In the genomic region with DNA sequence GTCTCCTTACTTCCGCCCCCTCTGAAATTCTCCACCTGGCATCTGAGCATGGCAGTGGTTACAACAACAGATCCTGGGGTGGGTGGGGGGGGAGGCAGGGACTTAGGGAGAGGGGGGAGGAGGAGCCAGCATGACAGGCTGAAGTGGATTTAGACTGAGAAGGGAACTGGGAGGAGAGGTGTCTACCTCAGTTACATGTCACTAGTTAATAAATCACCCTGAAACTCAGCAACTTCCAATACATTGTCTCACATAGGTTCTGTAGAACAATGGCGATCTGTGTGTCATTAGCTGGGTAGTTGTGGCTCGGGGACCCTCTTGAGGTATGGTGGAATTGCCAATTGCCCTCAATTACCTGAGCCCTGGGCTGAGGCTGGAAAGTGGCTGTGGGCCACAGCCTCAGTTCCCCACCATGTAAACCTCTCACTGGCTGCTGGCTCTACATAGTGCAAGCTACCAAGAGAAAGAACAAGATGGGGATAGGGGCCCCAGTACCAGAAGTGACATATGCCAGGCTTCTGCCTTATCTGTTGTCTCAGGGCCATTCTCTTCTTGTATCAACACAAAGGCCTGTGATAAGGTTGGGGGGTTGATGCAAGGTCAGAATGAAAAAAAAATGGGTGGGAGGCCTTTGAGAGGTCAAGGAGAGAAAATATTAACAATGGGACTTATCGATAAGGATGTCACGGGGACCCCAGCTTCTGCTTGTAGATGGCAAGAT, we compare ENCODE assay signal across 23 mouse cellular contexts. TPM values are rescaled to one million over a fixed set of nuclear protein-coding genes. Genes with fewer than 3 reads are reported as not detected.
A peak's percentile ranks its signal among the peaks of the same experiment; 100 is the strongest.
DNase-seq lines count a peak whose midpoint lies in the region; ATAC-seq and TF ChIP-seq lines count a peak whose summit lies in the region.
"Had no signal": no experiment of that assay in that cellular context is flagged by ENCODE, and none has a peak within 500 bp of the region (broad histone marks: within the 10 kb centered on the region; RNA-seq: fewer than 3 reads in every experiment).

No protein-coding gene starts in this region.

- 53% methylated on average over 5 of the region's 5 CpGs for WGBS in heart, embryonic 10.5 days
- 71% methylated on average over 5 of the region's 5 CpGs for WGBS in kidney, embryonic 16.5 days
- WGBS in intestine, postnatal 0 days: 38% methylated on average over 5 of the region's 5 CpGs
- WGBS in small intestine, adult 2 months: 57% methylated on average over 5 of the region's 5 CpGs

- no peaks in the 10 kb centered on the region for H3K9me3 ChIP-seq in heart, embryonic 10.5 days
- H3K9me3 ChIP-seq in kidney, embryonic 16.5 days (ENCODE audit: low read length): no peaks in the 10 kb centered on the region
- no peaks in the 10 kb centered on the region for H3K9me3 ChIP-seq in intestine, postnatal 0 days (ENCODE audit: control insufficient read depth)
- H3K9me3 ChIP-seq: embryonic facial prominence, embryonic 13.5 days; limb, embryonic 10.5 days; megakaryocyte, embryonic 14.5 days had no signal

- H3K36me3 ChIP-seq in heart, embryonic 10.5 days: no peaks in the 10 kb centered on the region
- H3K36me3 ChIP-seq in kidney, embryonic 16.5 days (ENCODE audit: insufficient read depth, low read length): no peaks in the 10 kb centered on the region
- H3K36me3 ChIP-seq in intestine, postnatal 0 days (ENCODE audit: control insufficient read depth, insufficient read depth): no peaks in the 10 kb centered on the region
- H3K36me3 ChIP-seq in small intestine, adult 2 months (ENCODE audit: control insufficient read depth, insufficient read depth, low read length): no peaks in the 10 kb centered on the region
- H3K36me3 ChIP-seq: embryonic facial prominence, embryonic 13.5 days; limb, embryonic 10.5 days had no signal

- H3K4me3 ChIP-seq in heart, embryonic 10.5 days: no peak overlapping the region; the same call in 1 of the 2 replicates
- no peak overlapping the region for H3K4me3 ChIP-seq in kidney, embryonic 16.5 days (ENCODE audit: low read length)
- H3K4me3 ChIP-seq in intestine, postnatal 0 days (ENCODE audit: low read depth, low read length): no peak overlapping the region
- H3K4me3 ChIP-seq in small intestine, adult 2 months (ENCODE audit: low read depth, low read length): no peak overlapping the region
- H3K4me3 ChIP-seq: embryonic facial prominence, embryonic 13.5 days; limb, embryonic 10.5 days; megakaryocyte, embryonic 14.5 days had no signal

- H3K27ac ChIP-seq in heart, embryonic 10.5 days: peak overlapping the region; percentile 53
- H3K27ac ChIP-seq in kidney, embryonic 16.5 days (ENCODE audit: low read length): no peak overlapping the region
- H3K27ac ChIP-seq in intestine, postnatal 0 days (ENCODE audit: low read depth, low read length): no peak overlapping the region
- peak overlapping the region; percentile 5; the same call in 1 of the 2 replicates for H3K27ac ChIP-seq in small intestine, adult 2 months (ENCODE audit: insufficient read depth, low read depth, low read length)
- H3K27ac ChIP-seq: embryonic facial prominence, embryonic 13.5 days; limb, embryonic 10.5 days had no signal

- intact Hi-C loops in heart, postnatal 36 days (cut with DNase I): no loop called here

- H3K4me2 ChIP-seq in kidney, embryonic 16.5 days (replicated peaks; ENCODE audit: low read depth, low read length): no peak overlapping the region
- no peak overlapping the region for H3K4me2 ChIP-seq in intestine, postnatal 0 days (replicated peaks; ENCODE audit: low read depth)
- H3K4me2 ChIP-seq: embryonic facial prominence, embryonic 13.5 days had no signal

- H3K27me3 ChIP-seq in heart, embryonic 10.5 days (ENCODE audit: insufficient read depth, poor library complexity, severe bottlenecking): peaks cover 29% of the 10 kb centered on the region
- 0 out of 2 replicates have a peak, but pooled peaks cover 6% of the 10 kb centered on the region for H3K27me3 ChIP-seq in kidney, embryonic 16.5 days (ENCODE audit: insufficient read depth, low read length)
- no peaks in the 10 kb centered on the region for H3K27me3 ChIP-seq in intestine, postnatal 0 days (replicated peaks; ENCODE audit: control insufficient read depth, insufficient read depth, low read length)
- H3K27me3 ChIP-seq in small intestine, adult 2 months (ENCODE audit: control insufficient read depth, insufficient read depth, low read length): no peaks in the 10 kb centered on the region

- peaks cover 47% of the 10 kb centered on the region for H3K4me1 ChIP-seq in heart, embryonic 10.5 days
- H3K4me1 ChIP-seq in kidney, embryonic 16.5 days (ENCODE audit: insufficient read depth, low read length): peaks cover under 1% of the 10 kb centered on the region; the same call in 1 of the 2 replicates
- peaks cover 2% of the 10 kb centered on the region; the same call in 1 of the 2 replicates for H3K4me1 ChIP-seq in intestine, postnatal 0 days (replicated peaks; ENCODE audit: control insufficient read depth, insufficient read depth, low read length)
- H3K4me1 ChIP-seq in small intestine, adult 2 months (ENCODE audit: control insufficient read depth, insufficient read depth, insufficient read length, low read length): peaks cover 21% of the 10 kb centered on the region

- TF ChIP-seq POLR2A in small intestine, adult 2 months (IDR thresholded peaks at IDR 0.05; ENCODE audit: low read depth, low read length): no peak

- no peak overlapping the region for H3K9ac ChIP-seq in kidney, embryonic 16.5 days (replicated peaks; ENCODE audit: low read length)
- no peak overlapping the region for H3K9ac ChIP-seq in intestine, postnatal 0 days (ENCODE audit: low read depth, low read length)
- H3K9ac ChIP-seq: embryonic facial prominence, embryonic 13.5 days had no signal

- no peak for DNase-seq in heart, embryonic 10.5 days (ENCODE audit: low spot score)
- no peak for DNase-seq in heart, postnatal 36 days
- no peak for DNase-seq in kidney, adult 9 months
- no peak for DNase-seq in retina, embryonic 14.5 days (ENCODE audit: low spot score)
- DNase-seq: adrenal gland, postnatal 14 days; cerebellum, postnatal 10 days; heart, postnatal 14 days; kidney, adult 2 months; kidney, postnatal 36 days; lung, adult 18-20 months; lung, postnatal 14 days; right cerebral cortex, postnatal 4 days had no signal

- ATAC-seq in kidney, embryonic 16.5 days (ENCODE audit: low FRiP score, low TSS enrichment): 0 out of 2 replicates have a peak, but pooled peaks have one; percentile 46
- ATAC-seq in intestine, postnatal 0 days: peak; percentile 14; the same call in 1 of the 2 replicates
- no peak for ATAC-seq in monocyte, adult 5-6 weeks (replicated peaks; ENCODE audit: insufficient number of reproducible peaks, low FRiP score, low TSS enrichment, poor library complexity, severe bottlenecking)
- ATAC-seq: CD4-positive, CD25-positive, alpha-beta regulatory T cell, adult 4 months; forebrain, embryonic 16.5 days; hindbrain, embryonic 16.5 days; midbrain, embryonic 16.5 days had no signal

- TF ChIP-seq CTCF in intestine, postnatal 0 days (IDR thresholded peaks at IDR 0.05; ENCODE audit: low read depth): no peak
- no peak for TF ChIP-seq CTCF in small intestine, adult 2 months (IDR thresholded peaks at IDR 0.05; ENCODE audit: extremely low read depth, insufficient read length, insufficient replicate concordance, low read depth, low read length)

RNA-seq across cellular contexts. Expression of a gene that starts 5.6 kb away (rescaled TPM):
- polyA plus RNA-seq in heart, embryonic 10.5 days (2016; fragmentation: Nextera tagmentation; extraction: Ambion mirVana): 0.11 and 0.31 TPM in 2 replicates
- total RNA-seq in heart, postnatal 36 days (2021): not detected
- polyA plus RNA-seq in kidney, embryonic 16.5 days (2015; fragmentation: Nextera tagmentation; extraction: Ambion mirVana): 0.27 and 0.37 TPM in 2 replicates
- 3.6 and 4.2 TPM in 2 replicates for polyA plus RNA-seq in intestine, postnatal 0 days (2015; fragmentation: Nextera tagmentation; extraction: Ambion mirVana)
- polyA plus RNA-seq in small intestine, adult 2 months (2012; rRNA removed): 3.7 and 9.4 TPM in 2 replicates
- 1.3 TPM in 1 of 3 replicates, not detected in the others for total RNA-seq in monocyte, adult 5-6 weeks (2017)
- total RNA-seq: adrenal gland, postnatal 14 days had no signal
- polyA plus RNA-seq: CD4-positive, CD25-positive, alpha-beta regulatory T cell, adult 4 months had no signal

RNA-seq across cellular contexts. Expression of a gene that starts 5.6 kb away (rescaled TPM):
- 35.3 and 47.9 TPM in 2 replicates for polyA plus RNA-seq in heart, embryonic 10.5 days (2016; fragmentation: Nextera tagmentation; extraction: Ambion mirVana)
- total RNA-seq in heart, postnatal 36 days (2021): 10 to 100 TPM; 19.1 to 21.1 TPM
- polyA plus RNA-seq in kidney, embryonic 16.5 days (2015; fragmentation: Nextera tagmentation; extraction: Ambion mirVana): 39.8 and 43.1 TPM in 2 replicates
- polyA plus RNA-seq in intestine, postnatal 0 days (2015; fragmentation: Nextera tagmentation; extraction: Ambion mirVana): 21.6 and 21.8 TPM in 2 replicates
- polyA plus RNA-seq in small intestine, adult 2 months (2012; rRNA removed): 13.4 and 20.9 TPM in 2 replicates
- total RNA-seq in monocyte, adult 5-6 weeks (2017): 25.5 to 34.2 TPM (median 27.4 TPM) in 3 replicates

RNA-seq across cellular contexts. Expression of a gene that starts 22.1 kb away (rescaled TPM):
- polyA plus RNA-seq in heart, embryonic 10.5 days (2016; fragmentation: Nextera tagmentation; extraction: Ambion mirVana): 86.9 and 98.4 TPM in 2 replicates
- total RNA-seq in heart, postnatal 36 days (2021): 10 to 100 TPM; 39.7 to 41.3 TPM
- 131 TPM in 2 replicates for polyA plus RNA-seq in kidney, embryonic 16.5 days (2015; fragmentation: Nextera tagmentation; extraction: Ambion mirVana)
- 32.8 and 33.3 TPM in 2 replicates for polyA plus RNA-seq in intestine, postnatal 0 days (2015; fragmentation: Nextera tagmentation; extraction: Ambion mirVana)
- polyA plus RNA-seq in small intestine, adult 2 months (2012; rRNA removed): 24.4 and 43.1 TPM in 2 replicates
- 25.1 to 55.3 TPM (median 48.6 TPM) in 3 replicates for total RNA-seq in monocyte, adult 5-6 weeks (2017)

RNA-seq across cellular contexts. Expression of a gene that starts 24.4 kb away (rescaled TPM):
- 9.9 and 11.2 TPM in 2 replicates for polyA plus RNA-seq in heart, embryonic 10.5 days (2016; fragmentation: Nextera tagmentation; extraction: Ambion mirVana)
- total RNA-seq in heart, postnatal 36 days (2021): 1 to 10 TPM; 3.6 to 3.8 TPM
- polyA plus RNA-seq in kidney, embryonic 16.5 days (2015; fragmentation: Nextera tagmentation; extraction: Ambion mirVana): 15.4 and 15.5 TPM in 2 replicates
- polyA plus RNA-seq in intestine, postnatal 0 days (2015; fragmentation: Nextera tagmentation; extraction: Ambion mirVana): 5.0 and 5.1 TPM in 2 replicates
- polyA plus RNA-seq in small intestine, adult 2 months (2012; rRNA removed): 15.9 and 23.6 TPM in 2 replicates
- 4.6 to 8.2 TPM (median 6.0 TPM) in 3 replicates for total RNA-seq in monocyte, adult 5-6 weeks (2017)

RNA-seq across cellular contexts. Expression of a gene that starts 31.9 kb away (rescaled TPM):
- polyA plus RNA-seq in heart, embryonic 10.5 days (2016; fragmentation: Nextera tagmentation; extraction: Ambion mirVana): 0.14 TPM in 1 of 2 replicates, not detected in the other
- not detected for total RNA-seq in heart, postnatal 36 days (2021)
- polyA plus RNA-seq in kidney, embryonic 16.5 days (2015; fragmentation: Nextera tagmentation; extraction: Ambion mirVana): 0.12 and 0.14 TPM in 2 replicates
- 0.08 and 0.17 TPM in 2 replicates for polyA plus RNA-seq in intestine, postnatal 0 days (2015; fragmentation: Nextera tagmentation; extraction: Ambion mirVana)
- 0.27 and 0.96 TPM in 2 replicates for polyA plus RNA-seq in small intestine, adult 2 months (2012; rRNA removed)
- not detected in 3 replicates for total RNA-seq in monocyte, adult 5-6 weeks (2017)
- total RNA-seq: adrenal gland, postnatal 14 days; heart, postnatal 14 days had no signal
- polyA plus RNA-seq: CD4-positive, CD25-positive, alpha-beta regulatory T cell, adult 4 months; embryonic facial prominence, embryonic 13.5 days; forebrain, embryonic 16.5 days; kidney, adult 2 months; limb, embryonic 10.5 days had no signal

Comparison
In these comparisons a context has a peak if more than half of its experiments do, and no peak if none do; other contexts are left out.
1. H3K27ac ChIP-seq: peak in heart, embryonic 10.5 days (single experiment) and small intestine, adult 2 months (single experiment); none in kidney, embryonic 16.5 days (single experiment) and intestine, postnatal 0 days (single experiment).